Mouse (Mus musculus): ENCODE measurements around the gene Asgr1. TPM values are rescaled to one million over a fixed set of nuclear protein-coding genes. Genes with fewer than 3 reads are reported as not detected.
A peak's percentile ranks its signal among the peaks of the same experiment; 100 is the strongest.

Gene Asgr1
- polyA plus RNA-seq, 1 experiment, result 4.9 TPM

GRCm38 (mm10) chr11:70023481-70024150 lies 30.3 kb upstream of the Asgr1 start:
- H3K4me3 ChIP-seq (replicated peaks; ENCODE audit: extremely low read depth, low read depth, low read length), result peak overlapping the region; percentile 15
- WGBS, result 16% methylated on average over 18 of the region's 29 CpGs

GRCm38 (mm10) chr11:70024151-70024514 lies 29.8 kb upstream of the Asgr1 start:
- H3K4me1 ChIP-seq (ENCODE audit: control insufficient read depth, insufficient read depth, low read length), result peaks cover 4% of the 10 kb centered on the region
- DNase-seq, result no peak
- no peak overlapping the region for H3K4me3 ChIP-seq (replicated peaks; ENCODE audit: extremely low read depth, low read depth, low read length)
- TF ChIP-seq CTCF (IDR thresholded peaks at IDR 0.05; ENCODE audit: insufficient read depth, low read length), result no peak
- TF ChIP-seq POLR2A (IDR thresholded peaks at IDR 0.05; ENCODE audit: borderline replicate concordance, extremely low read depth, low read depth, low read length), result no peak
- 27% methylated on average over 6 of the region's 6 CpGs for whole genome bisulfite sequencing

More at GRCm38 (mm10) chr11:70023481-70024150, 30.3 kb upstream of the Asgr1 start:
- DNase-seq, result no peak
- TF ChIP-seq POLR2A (IDR thresholded peaks at IDR 0.05; ENCODE audit: borderline replicate concordance, extremely low read depth, low read depth, low read length) (no peak), CTCF (IDR thresholded peaks at IDR 0.05; ENCODE audit: insufficient read depth, low read length) (no peak)
- peaks cover under 1% of the 10 kb centered on the region; the same call in 1 of the 2 replicates for H3K4me1 ChIP-seq (ENCODE audit: control insufficient read depth, insufficient read depth, low read length)

- DNase-seq, result no peak
- WGBS, result 23% methylated on average over 19 of the region's 19 CpGs
- TF ChIP-seq POLR2A (IDR thresholded peaks at IDR 0.05; ENCODE audit: borderline replicate concordance, extremely low read depth, low read depth, low read length), result no peak
- no peak for TF ChIP-seq CTCF (IDR thresholded peaks at IDR 0.05; ENCODE audit: insufficient read depth, low read length)
- Histone ChIP-seq H3K4me3 (replicated peaks; ENCODE audit: extremely low read depth, low read depth, low read length) (no peak overlapping the region), H3K4me1 (ENCODE audit: control insufficient read depth, insufficient read depth, low read length) (peaks cover 9% of the 10 kb centered on the region; the same call in 1 of the 2 replicates)
Measured at GRCm38 (mm10) chr11:70026689-70027088, 27.2 kb upstream of the Asgr1 start.

GRCm38 (mm10) chr11:70027397-70027796 lies 26.5 kb upstream of the Asgr1 start:
- TF ChIP-seq POLR2A (IDR thresholded peaks at IDR 0.05; ENCODE audit: borderline replicate concordance, extremely low read depth, low read depth, low read length), result no peak
- TF ChIP-seq CTCF (IDR thresholded peaks at IDR 0.05; ENCODE audit: insufficient read depth, low read length), result no peak
- 56% methylated on average over 9 of the region's 9 CpGs for WGBS
- no peak for DNase-seq
- Histone ChIP-seq H3K4me3 (replicated peaks; ENCODE audit: extremely low read depth, low read depth, low read length) (no peak overlapping the region), H3K4me1 (ENCODE audit: control insufficient read depth, insufficient read depth, low read length) (peaks cover 9% of the 10 kb centered on the region; the same call in 1 of the 2 replicates)

GRCm38 (mm10) chr11:70028401-70029129 lies 25.3 kb upstream of the Asgr1 start:
- DNase-seq, result no peak
- 30% methylated on average over 12 of the region's 12 CpGs for WGBS
- Histone ChIP-seq H3K4me3 (replicated peaks; ENCODE audit: extremely low read depth, low read depth, low read length) (no peak overlapping the region), H3K4me1 (ENCODE audit: control insufficient read depth, insufficient read depth, low read length) (peaks cover 9% of the 10 kb centered on the region; the same call in 1 of the 2 replicates)
- TF ChIP-seq CTCF (IDR thresholded peaks at IDR 0.05; ENCODE audit: insufficient read depth, low read length) (no peak), POLR2A (IDR thresholded peaks at IDR 0.05; ENCODE audit: borderline replicate concordance, extremely low read depth, low read depth, low read length) (no peak)

GRCm38 (mm10) chr11:70029130-70029801 lies 24.6 kb upstream of the Asgr1 start:
- TF ChIP-seq CTCF (IDR thresholded peaks at IDR 0.05; ENCODE audit: insufficient read depth, low read length) (no peak), POLR2A (IDR thresholded peaks at IDR 0.05; ENCODE audit: borderline replicate concordance, extremely low read depth, low read depth, low read length) (no peak)
- WGBS, result 3% methylated on average over 20 of the region's 20 CpGs
- H3K4me1 ChIP-seq (ENCODE audit: control insufficient read depth, insufficient read depth, low read length), result peaks cover 9% of the 10 kb centered on the region; the same call in 1 of the 2 replicates
- DNase-seq, result no peak
- H3K4me3 ChIP-seq (replicated peaks; ENCODE audit: extremely low read depth, low read depth, low read length), result no peak overlapping the region

GRCm38 (mm10) chr11:70029829-70030550 lies 23.9 kb upstream of the Asgr1 start:
- no peak overlapping the region for H3K4me3 ChIP-seq (replicated peaks; ENCODE audit: extremely low read depth, low read depth, low read length)
- no peak for DNase-seq
- H3K4me1 ChIP-seq (ENCODE audit: control insufficient read depth, insufficient read depth, low read length), result peaks cover 9% of the 10 kb centered on the region; the same call in 1 of the 2 replicates
- 44% methylated on average over 11 of the region's 11 CpGs for WGBS
- TF ChIP-seq CTCF (IDR thresholded peaks at IDR 0.05; ENCODE audit: insufficient read depth, low read length), result no peak
- TF ChIP-seq POLR2A (IDR thresholded peaks at IDR 0.05; ENCODE audit: borderline replicate concordance, extremely low read depth, low read depth, low read length), result no peak

- no peak for TF ChIP-seq CTCF (IDR thresholded peaks at IDR 0.05; ENCODE audit: insufficient read depth, low read length)
- TF ChIP-seq POLR2A (IDR thresholded peaks at IDR 0.05; ENCODE audit: borderline replicate concordance, extremely low read depth, low read depth, low read length), result no peak
- no peak for DNase-seq
- H3K4me1 ChIP-seq (ENCODE audit: control insufficient read depth, insufficient read depth, low read length), result peaks cover 9% of the 10 kb centered on the region; the same call in 1 of the 2 replicates
- WGBS, result 93% methylated on average over 28 of the region's 28 CpGs
- H3K4me3 ChIP-seq (replicated peaks; ENCODE audit: extremely low read depth, low read depth, low read length), result no peak overlapping the region
Measured at GRCm38 (mm10) chr11:70030651-70031320, 23.1 kb upstream of the Asgr1 start.
